Mouse (Mus musculus): ENCODE measurements around the gene Fam129a.
A peak's percentile ranks its signal among the peaks of the same experiment; 100 is the strongest.
"Not testable (repeated sequence)": the region's sequence is repeated elsewhere in the genome, so short reads cannot be mapped to it uniquely, and the experiment has no call there.

The Fam129a gene

DNA sequence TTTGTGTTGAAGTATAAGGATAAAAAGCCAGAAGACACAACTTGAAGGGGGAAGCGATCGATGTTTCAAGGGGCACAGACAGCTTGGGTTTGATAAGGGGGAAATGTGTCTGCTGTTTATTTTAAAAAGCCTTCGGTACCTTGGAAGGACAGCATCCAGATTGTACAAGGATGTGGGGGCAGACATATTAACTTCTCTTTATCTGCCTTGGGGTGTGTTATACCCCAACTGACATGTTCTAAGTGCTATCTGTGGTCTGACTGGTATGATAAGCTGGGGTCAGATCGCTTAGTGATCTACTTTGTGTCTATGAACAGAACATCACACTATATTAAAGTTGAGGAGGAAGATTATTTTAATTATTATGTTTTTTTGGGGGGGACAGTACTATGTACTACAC is 157.2 kb downstream of the Fam129a start:
- no peak for DNase-seq (ENCODE audit: low spot score in 2 of 2)

DNA sequence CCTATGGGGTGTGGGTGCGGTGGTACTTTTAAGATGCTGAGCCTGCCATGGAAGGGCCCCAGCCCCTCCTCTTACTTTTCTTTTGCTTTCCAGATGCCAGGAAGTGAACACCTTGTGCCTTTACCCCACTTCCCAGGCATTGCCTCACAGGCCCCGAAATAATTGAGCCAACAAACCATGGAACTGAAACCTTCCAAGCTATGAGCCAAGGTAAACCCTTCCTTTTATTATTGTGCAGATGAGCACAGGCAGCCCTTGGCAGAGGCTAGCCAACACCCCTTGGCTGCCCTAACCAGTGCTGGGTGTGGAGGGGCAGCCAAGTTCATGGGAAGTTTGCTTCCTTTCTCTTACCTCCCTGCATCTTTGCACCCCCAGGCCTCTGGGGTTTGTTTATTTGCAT is 166.2 kb downstream of the Fam129a start:
- DNase-seq (ENCODE audit: low spot score in 2 of 2) = no peak

GRCm38 (mm10) chr1:151741199-151741621 is 170.2 kb downstream of the Fam129a start:
- no peak for DNase-seq (ENCODE audit: low spot score in 2 of 2)

DNA sequence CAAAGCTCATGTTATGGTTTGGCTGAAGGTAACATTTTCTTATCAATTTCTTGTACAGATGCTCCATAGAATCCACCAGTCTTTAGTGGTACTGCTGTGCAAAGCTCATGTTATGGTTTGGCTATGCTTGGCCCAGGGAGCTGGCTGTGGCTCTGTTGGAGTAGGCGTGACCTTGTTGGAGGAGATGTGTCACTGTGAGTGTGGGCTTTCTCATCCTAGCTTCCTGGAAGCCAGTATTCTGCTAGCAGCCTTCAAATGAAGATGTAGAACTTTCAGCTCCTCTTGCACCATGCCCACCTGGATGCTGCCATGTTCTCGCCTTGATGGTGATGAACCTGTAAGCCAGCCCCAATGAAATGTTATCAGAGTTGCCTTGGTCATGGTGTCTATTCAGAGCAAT is 178.9 kb downstream of the Fam129a start:
- DNase-seq (ENCODE audit: low spot score in 2 of 2) = not testable (repeated sequence)

DNA sequence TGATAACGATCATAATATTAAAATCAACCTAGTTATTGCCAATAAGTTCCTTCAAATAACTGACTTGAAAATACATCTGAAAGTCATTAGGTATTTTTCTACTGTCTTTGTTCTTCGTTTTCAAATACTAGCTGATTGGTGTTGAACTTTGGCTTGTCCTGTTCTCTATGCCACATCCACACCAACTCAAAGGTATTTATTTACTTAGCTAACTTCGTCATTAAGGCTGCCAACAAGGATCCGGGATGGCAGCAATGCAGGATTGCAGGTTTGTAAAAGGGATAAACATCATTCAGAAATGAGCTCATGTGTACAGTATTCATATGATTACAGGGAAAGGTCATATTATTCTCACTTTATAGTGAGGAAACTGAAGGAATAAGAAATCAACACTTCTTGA is 182.0 kb downstream of the Fam129a start:
- DNase-seq (ENCODE audit: low spot score in 2 of 2) = no peak

DNA sequence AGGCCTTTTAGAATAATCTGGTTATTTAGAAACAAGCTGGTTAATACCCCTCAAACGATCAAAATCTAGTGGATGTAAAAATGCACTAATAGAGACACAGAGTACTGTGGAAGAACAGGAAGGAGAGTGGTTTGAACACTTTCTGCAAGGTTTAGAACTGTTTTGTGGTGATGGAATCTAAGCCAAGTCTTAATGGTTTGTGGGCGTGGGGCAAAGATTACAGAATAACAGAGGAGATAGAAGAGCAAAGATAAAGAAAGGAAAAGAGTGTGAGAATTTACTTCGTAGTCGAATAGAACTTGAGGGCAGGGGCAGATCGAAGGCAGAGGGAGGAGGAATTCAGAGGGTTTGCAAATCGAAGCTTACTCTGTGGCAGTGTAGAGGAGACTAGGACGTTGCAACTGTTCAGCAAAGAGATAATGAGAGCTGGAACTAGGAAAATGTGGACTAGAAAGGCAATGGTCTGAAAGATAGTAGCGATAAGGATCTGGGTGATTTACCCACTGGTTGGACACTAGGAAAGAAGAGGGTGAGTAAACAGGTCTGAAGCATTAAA is 182.5 kb downstream of the Fam129a start:
- DNase-seq (ENCODE audit: low spot score in 2 of 2) = no peak

GRCm38 (mm10) chr1:151754028-151754489 is 183.1 kb downstream of the Fam129a start:
- DNase-seq (ENCODE audit: low spot score in 2 of 2) = no peak

DNA sequence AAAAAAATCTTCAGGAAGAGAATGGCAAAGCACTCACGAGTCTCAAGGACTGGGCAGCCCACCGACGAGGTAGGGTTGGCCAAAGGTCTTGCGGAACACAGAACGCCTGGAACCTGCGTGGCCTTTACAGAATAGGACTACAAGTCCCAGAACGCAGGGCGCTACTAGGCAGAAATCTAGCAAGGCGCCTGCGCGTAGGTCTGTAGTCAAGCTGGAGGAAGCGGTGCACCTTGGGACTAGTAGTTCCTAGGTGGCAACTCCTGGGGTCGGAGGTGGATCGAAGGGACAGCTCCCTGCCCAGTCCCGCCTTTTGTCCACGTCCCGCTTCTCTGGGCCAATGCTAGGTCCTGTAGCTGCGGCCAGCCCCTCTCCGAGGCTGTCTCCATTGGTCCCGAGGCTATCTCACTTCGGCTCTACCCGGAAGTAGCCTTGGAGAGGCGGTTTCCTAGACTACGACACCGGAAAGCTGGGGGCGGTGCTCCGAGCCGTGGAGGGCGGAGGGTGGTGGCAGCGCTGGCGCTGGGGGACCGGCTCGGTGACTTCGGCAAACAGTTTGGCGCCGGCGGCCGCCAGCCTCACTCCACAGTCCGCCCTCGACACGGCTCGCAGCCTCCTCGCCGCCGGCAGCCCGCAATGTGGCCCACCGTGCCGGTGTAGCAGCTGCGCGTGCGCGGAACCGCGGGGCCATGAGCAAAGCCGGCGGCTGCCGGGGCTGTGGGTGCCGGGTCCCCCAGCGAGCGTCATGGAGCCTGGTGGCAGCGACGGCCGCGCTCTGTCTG is 184.1 kb downstream of the Fam129a start, which contains the start of gene Edem3:
Gene Edem3, plus strand, starts transcription at position 491 of the 779 bp plus-strand sequence.
- peak; percentile 85 to 91 for DNase-seq (ENCODE audit: low spot score in 2 of 2)

GRCm38 (mm10) chr1:151755660-151756424 is 184.9 kb downstream of the Fam129a start:
- peak in 1 of 2 experiments; percentile 26 for DNase-seq (ENCODE audit: low spot score in 2 of 2)

GRCm38 (mm10) chr1:151756425-151756728 is 185.4 kb downstream of the Fam129a start:
- no peak for DNase-seq (ENCODE audit: low spot score in 2 of 2)

DNA sequence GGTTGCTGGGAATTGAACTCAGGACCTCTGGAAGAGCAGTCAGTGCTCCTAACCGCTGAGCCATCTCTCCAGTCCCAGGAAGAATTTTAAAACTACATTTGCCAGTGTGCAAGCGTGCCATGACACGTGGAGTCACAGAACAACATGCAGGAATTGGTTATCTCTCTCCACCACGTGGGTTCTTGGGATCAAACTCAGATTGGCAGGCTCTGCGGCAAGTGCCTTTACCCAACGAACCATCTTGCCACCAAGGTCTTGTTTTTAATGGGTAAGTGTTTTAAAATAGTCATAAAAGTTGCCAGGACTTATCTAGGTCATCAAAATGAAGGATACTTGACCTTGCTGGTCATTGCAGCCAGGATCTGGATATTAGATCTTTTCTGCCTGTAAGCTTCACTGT is 187.3 kb downstream of the Fam129a start:
- no peak for DNase-seq (ENCODE audit: low spot score in 2 of 2)

- no peak for DNase-seq (ENCODE audit: low spot score in 2 of 2)
Measured at GRCm38 (mm10) chr1:151758991-151759390, 188.0 kb downstream of the Fam129a start.

- DNase-seq (ENCODE audit: low spot score in 2 of 2) = no peak
Measured at GRCm38 (mm10) chr1:151764236-151764635, 193.2 kb downstream of the Fam129a start.

DNA sequence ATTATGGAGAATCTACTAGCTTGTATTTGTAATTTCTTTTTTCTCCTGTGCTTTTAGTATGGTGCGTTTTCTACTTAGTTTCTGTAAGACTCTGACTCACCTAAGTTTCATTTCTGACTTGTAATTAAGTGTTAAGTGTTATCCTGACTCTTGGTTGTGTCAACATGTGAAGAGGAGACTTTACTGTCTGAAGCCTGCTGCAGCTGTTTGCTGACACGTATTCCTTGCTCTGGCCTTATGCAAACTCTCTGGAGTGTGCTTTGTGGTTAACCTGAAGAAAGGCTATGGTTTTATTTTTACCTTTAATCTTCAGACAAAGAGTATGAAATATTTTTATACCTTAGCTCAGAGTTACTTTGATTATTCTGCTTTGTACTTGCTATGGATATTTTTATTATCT is 195.2 kb downstream of the Fam129a start:
- no peak for DNase-seq (ENCODE audit: low spot score in 2 of 2)

DNA sequence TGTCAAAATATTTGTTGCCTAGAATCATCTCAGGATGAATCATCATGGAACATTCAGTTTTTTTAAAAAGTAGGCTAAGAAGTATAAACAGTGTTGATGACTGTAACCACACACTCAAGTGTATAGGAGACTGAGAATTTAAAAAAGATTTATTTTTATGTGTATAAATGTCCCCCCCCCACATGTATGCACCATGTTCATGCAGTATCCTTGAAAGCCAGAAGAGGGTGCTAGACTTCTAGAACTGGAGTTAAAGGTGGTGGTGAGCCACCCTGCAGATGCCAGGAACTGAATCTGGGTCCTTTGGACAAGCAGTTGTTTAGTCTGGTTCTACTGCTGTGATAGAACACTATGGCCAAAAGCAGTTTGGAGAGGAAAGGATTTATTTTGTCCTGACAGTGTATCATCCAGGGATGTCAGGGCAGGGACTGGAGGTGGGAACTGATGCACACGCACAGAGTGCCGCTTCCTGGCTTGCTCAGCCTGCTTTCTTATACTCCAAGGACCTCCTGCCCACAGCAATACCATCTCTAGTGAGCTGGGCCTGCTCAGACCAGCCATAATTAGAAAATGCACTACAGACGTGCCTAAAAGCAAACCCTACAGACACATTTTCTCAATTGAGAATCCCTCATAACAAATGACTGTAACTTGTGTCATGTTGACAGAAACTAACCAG is 196.1 kb downstream of the Fam129a start:
- no peak for DNase-seq (ENCODE audit: low spot score in 2 of 2)

DNA sequence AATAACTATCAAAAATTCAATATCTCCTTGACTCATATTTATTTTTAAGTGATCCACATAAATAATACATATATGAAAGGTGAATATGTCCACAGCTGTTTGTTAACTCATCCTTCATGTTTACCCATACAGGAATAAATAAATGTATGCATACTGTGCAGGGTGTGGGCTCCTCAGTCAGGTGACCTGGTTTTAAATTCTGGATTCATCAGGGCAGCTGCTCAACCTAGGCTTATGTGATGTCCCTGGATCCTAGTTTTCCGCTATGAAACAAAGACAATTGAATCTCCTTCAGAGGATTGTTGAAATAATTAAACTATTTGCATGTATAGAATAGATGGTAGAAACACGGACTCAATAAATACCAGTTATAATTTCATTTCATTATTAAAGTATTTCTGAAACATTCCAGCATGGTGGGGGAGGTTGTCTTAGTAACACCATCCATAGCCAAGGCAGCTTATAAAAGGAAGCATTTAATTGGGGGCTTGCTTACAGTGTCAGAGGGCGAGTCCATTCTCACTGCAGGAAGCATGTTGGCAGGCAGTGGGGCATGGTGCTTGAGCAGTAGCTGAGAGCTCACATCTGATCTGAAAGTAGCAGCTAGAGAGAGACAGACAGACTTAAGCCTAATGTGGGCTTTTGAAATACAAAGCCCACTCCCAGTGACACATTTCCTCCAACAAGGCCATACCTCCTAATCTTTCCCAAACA is 198.4 kb downstream of the Fam129a start:
- DNase-seq (ENCODE audit: low spot score in 2 of 2) = no peak
